Mouse (Mus musculus) neutrophil, adult 5-6 weeks (primary cell): ENCODE measurements around the gene Pdzk1. TPM values are rescaled to one million over a fixed set of nuclear protein-coding genes. Genes with fewer than 3 reads are reported as not detected.

Experiments
- ATAC-seq: fragments of 151-379, 151-347 bp; 2 replicates; pipeline ENCODE4 v1.8.0; 2017; ENCODE audit warnings: mild to moderate bottlenecking, moderate TSS enrichment; ENCODE audit not compliant: insufficient number of reproducible peaks, poor library complexity, low FRiP score, severe bottlenecking; ENCODE audit errors: extremely low read depth
- total RNA-seq: library from RNA; stranded (forward); fragments of 200-1000 nt; gene quantifications from 2 replicates; pipeline ENCODE4 v1.2.3, GENCODE M21; 2017

Gene Pdzk1
- total RNA-seq, 1 experiment from 2014 or later: 0.12 TPM

DNA sequence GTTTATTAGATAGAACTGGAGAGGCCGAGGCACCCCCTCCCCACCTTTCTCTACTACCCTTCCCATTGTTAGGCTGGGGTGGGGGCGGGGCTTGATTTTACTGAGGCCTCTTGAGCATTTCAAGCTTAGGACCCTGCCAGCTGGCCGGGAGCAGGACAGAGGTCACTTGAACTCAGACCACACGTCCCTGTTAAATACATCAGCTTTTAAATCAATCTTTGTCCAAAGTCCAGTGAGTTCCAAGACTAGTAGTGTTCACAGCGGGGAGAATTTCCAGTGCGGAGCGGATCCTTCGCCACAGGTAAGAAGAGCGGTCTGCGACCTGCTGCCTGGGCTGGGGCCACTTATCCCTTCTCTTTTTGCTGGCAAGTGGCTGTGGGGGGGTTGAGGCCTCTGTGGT lies 772 bp downstream of the Pdzk1 start:
- ATAC-seq: no peak

DNA sequence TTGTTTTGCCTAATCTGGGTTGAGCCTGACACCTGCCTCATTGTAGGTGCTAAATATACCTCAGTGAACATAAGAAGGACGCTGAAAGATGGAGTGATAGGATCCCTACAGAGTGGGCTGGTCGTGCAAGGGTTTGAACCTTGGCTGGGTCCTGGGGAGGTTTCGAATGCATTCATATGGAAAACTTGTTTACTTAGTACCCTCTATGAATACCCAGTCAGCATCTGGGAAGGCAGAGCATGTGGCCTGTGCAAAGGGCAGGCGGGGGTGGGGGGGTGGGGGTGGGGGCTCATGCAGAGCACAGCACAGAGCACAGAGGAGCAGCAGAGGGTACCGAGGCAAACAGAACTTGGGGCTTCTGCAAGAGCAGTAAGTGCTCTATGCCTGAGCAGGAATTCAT lies 3.8 kb downstream of the Pdzk1 start:
- no peak for ATAC-seq

DNA sequence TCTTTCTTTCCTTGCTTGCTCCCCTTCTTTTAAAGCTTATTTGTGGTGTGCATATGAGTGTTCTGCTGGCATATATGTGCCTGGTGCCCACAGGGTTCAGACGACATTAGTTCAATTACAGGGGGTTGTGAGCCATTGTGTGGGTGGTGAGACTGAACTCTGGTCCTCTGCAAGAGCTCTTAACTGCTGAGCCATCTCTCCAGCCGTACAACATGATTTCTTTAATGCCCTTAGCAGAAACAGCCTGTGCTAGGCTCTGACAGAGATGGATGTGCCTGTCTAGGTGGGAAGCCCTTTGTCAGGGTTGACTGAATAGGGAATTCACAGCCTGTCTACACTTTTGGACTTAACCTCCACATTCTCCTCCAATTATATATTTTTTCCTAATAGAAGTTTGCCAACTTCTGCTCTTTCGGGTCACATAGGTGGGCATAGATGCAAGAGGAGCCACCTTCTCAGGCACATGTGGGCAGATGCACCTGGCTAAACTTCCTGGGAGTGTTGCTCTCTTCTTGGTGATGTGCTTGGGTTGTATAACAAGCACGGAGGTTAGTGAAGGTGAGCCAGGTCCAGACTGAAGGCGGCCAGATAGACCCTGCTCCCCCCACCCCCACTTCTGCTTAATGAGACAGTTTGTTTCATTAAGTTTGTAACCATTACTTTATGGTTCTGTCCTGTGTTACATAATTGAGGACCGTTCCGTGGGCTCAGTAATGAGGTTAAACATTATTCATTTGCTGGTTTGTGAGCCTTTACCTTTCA lies 5.7 kb downstream of the Pdzk1 start:
- no peak for ATAC-seq

DNA sequence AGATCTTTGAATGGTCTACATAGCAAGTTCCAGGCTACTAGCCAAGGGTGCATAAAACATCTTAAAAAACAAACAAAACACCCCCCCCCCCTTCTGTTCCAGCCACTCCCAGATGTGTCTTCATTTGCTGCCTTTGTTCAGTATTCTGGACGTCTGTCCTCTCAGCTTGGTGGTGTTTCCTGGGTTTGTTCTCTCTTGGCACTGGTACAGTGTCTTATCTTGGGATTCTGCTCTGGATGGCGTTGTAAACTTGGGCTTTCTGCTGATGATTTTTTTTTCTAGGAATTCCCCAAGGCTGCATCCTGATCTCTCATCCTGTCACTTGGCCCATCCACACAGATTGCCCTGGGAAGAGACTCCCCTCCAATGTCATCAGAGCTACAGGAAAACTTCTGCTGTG lies 7.3 kb downstream of the Pdzk1 start:
- no peak for ATAC-seq

DNA sequence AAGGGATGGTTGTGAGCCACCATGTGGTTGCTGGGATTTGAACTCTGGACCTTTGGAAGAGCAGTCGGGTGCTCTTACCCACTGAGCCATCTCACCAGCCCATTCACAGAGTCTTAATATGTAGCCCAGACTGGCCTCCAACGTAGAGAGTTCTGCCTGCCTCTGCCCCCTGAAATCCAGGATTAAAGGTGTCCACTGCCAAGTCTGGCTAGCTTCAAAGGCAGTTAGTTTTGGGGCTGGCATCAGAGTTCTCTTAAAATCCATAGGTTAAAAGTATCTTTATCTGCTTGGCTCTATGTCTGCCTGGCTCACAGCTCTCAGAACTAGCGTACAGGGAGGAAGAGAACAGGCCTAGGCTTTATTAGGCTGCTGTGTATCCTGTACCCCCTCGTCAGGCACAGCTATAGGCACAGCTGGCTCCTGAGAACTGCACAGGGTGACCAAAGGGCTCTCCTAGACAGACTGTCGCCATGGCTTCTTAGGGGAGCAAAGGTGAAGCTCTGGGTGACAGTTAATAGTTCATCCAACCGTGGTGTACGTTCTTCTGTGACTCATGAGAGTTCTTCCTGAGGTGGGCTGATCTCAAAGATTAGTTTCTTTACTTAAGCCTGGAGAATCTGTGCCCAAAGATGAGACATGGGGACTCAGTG lies 10.0 kb downstream of the Pdzk1 start:
- ATAC-seq: no peak

DNA sequence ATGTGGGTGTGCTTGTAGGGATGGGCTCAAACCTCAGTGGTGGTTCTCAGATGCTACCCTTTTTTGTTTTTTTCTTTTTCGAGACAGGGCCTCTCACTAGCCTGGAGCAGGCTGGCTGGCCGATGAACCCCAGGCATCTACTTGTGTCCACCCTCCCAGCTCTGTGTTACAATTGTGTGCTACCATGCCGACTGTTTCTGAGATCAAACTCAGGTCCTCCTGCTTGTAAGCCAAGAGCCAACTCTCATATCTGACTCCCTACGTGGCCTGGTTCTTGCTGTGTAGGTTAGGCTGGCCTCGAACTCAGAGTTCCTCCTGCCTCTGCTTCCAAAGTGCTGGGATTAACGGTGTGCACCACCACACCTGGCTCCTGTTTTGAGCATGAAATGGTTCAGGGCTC lies 16.1 kb downstream of the Pdzk1 start:
- ATAC-seq: no peak

DNA sequence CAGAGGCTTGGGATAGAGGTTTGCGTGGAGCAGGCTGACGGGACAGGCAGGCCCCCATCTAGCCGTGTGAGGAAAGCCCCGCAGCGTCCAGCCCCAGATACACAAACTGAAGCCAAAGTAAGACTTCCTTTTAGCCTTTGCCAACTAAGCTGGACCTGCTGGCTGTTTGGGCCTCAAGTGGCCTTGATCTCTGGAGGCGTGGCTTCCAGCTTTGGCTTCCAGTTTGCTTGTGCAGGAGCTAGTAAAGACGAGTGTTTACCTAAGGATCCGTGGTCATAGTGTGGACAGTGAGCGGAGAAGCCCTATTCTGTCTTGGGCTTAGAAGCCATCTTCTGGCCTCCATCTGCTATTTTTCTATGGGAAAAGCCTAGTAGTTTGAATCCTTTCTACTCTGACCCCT lies 16.7 kb downstream of the Pdzk1 start:
- ATAC-seq: no peak

DNA sequence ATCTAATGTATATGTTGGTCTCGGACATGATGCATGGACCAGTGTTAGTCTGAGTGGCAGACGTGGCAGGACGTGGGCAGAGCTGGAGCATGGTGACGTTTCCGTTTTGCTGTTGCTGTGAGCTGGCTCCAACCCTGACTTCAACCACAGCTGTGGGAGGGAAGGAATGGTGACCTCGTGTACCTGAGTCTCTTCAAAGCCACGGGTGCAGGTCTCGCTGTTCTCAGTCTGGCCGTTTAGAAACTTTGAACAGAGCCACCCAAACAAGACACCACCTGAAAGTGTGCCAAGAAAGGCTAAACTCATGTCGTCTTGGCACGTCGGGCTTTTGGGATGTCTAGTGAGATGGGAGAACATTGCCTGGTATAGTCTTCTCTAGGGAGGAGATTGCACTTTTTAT lies 17.9 kb downstream of the Pdzk1 start:
- ATAC-seq: no peak

DNA sequence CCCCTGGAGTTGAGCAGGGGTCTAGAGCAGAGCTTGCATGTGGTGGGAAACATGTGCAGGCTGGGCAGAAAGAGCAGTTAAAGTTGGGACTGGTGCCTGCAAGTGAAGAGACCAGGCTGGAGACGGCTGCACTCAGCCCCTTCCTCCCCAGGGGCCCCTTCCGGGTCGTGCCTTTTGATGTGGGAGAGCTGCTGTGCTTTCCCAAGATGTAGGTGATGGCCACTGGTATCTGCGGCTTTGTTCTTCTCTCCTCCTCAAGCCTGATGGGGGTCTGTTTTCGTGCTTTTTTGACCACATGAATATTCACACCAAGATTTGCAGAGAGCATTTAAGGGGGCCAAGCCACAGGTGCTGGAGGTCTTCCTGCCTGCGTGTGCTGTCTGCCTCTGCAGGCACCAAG lies 18.6 kb downstream of the Pdzk1 start:
- no peak for ATAC-seq

DNA sequence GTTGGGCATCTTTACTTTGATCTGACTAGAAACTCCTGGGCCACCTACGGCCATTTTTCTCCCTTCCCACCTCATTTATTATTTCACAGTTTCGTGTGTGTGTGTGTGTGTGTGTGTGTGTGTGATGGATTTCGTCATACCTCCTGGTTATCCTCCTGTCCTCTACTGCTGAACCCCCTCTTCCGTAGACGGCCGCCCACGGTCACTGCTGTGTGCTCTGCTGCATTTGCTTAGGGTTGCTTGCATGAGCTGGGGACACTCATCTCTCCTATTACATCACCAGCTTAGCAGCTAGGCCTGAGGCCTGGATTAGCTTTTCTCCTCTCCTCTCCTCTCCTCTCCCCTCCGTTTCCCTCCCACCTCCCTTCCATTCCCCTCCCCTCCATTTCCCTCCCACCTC lies 19.4 kb downstream of the Pdzk1 start:
- ATAC-seq: no peak

DNA sequence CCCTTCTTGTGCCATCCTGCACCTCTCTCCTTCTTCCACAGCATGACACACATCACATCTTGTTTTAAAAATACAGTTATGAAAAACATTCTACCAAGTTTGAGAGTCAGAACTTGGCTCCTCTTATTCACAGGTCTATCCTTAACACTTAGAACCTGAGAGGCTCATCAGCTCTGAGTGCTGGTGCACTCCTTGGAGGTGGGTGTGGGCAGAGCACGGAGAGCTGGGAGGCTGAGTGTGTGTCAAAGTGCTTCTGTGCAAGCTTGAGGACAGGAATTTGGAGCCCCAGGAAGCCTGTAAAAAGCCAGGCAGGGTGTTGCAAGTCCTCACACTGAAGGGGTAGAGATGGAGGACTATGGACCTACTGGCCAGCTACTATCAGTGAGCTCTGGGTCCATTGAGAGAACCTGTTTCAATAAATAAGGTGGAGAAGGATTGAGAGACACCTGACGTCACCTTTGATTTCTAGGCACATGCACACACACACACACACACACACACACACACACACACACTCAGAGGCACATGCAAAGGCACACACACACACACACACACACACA lies 20.2 kb downstream of the Pdzk1 start:
- ATAC-seq: no peak

DNA sequence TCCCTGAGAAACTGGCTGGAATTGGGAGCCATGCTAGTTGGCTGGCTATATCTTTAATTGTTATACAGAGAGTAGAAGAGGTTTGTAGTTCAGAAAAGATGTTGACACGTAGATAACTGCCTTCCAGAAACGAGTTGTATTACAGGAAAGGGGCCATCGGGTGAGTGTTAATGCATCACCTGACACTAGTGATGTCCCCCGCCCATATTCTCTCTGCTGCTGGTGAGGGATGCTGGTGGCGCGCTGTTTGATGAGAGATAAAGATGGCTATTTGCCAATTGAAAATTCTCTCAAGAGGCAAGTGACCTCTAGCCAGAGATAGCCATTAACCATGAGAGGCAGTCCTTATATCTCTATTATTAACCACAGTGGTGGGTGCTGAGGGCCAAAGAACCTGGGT lies 23.5 kb downstream of the Pdzk1 start:
- no peak for ATAC-seq

DNA sequence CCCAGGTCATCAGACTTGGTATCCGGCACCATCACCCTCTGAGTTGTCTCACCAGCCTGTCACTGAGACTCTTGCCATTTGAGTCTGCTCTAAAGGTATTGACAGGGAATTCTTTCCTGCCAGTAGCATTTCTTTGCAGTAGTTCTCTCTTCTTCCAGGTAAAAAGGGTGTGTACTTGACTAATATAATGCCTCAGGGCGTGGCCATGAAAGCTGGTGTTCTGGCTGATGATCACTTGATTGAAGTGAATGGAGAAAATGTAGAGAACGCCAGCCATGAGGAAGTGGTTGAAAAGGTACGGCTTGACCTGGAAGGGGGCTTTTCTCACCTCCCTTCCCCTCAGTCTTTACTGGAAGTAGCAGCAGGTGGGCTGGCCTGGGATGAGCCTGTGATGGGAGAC lies 25.3 kb downstream of the Pdzk1 start:
- ATAC-seq: no peak

DNA sequence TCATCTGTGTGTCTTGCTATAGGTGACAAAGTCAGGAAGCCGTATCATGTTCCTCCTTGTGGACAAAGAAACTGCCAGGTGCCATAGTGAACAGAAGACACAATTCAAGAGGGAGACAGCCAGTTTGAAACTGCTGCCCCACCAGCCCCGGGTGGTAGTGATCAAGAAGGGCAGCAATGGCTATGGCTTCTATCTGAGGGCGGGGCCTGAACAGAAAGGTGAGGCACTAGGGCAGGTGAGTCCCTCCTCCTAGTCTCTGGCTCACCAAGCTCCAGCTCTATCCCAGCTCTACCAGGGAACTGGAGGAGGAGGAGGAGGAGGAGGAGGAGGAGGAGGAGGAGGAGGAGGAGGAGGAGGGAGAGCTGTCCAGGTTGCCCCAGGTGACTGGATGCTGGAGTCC lies 26.7 kb downstream of the Pdzk1 start:
- ATAC-seq: no peak

DNA sequence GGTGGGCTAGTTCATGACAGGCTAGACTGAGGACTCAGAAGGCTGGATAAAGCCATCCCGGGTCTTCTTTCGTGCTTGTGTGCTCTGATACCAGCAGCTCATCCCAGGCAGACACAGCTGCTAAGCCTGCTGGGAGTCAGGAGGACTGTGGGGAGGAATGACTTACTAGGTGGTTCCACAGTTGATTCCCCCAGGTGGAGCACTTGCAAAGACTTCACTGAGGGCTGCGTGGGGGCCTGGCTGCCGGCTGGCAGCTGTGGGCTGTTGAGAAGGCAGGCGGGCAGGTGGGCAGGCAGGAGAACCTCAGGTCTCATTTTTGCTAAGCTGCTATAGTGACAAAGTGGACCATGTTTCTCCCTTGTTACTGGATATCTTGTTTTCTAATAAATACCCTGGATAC lies 31.4 kb downstream of the Pdzk1 start:
- ATAC-seq: no peak

DNA sequence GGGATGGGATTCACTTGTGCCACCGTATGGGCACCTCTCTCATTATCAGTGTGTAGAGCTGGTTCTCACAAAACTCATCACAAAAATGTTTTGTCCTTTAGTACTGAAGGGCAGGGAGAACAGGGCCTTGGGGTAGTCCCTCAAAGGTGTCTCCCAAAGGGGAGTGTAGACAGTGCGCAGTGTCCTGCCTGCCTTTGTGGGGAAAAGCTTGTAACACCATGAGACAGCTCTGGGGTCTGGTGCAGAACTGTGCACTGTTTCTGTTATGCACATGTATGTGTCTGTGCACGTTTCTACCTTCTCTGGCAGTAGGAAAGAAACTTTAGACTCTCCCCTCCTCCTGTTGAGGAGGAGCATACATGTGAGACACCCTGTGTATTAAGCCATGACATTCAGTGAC lies 38.8 kb downstream of the Pdzk1 start:
- no peak for ATAC-seq

DNA sequence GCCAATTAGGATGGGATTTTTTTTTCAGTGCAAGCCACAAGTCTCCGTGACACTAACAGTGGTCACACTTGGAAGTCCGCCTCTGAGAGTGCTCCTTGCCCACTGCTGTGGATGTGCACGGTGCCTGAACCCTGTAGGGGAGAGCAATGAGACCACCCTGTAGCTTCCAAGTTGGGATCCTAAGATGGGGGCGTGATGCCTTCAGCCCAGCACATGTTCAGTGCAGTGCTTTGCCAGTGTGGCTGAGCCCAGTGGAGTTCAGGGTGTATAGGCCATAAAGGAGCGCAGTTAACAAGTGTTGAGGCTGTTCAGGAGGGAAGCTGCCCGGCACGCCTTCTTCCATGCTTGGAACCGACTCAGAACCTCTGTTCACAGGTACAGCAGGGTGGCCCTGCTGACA lies 39.5 kb downstream of the Pdzk1 start:
- ATAC-seq: no peak

DNA sequence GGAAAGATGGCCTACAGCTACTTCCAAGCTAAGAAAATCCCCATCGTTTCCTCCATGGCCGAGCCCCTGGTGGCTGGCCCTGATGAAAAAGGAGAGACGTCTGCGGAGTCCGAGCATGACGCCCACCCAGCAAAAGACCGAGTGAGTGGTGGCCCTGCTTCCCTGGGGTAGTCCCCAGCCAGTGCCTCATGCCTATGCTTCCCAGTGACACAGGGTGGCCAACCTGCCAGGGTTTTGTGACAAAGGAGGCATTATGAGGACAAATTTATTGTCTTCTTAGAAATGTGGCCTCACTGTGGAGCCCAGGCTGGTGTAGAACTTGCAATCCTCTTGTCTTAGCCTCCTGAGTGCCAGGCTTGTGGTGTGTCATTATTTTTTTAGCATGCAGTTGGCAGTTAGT lies 40.0 kb downstream of the Pdzk1 start:
- ATAC-seq: no peak

DNA sequence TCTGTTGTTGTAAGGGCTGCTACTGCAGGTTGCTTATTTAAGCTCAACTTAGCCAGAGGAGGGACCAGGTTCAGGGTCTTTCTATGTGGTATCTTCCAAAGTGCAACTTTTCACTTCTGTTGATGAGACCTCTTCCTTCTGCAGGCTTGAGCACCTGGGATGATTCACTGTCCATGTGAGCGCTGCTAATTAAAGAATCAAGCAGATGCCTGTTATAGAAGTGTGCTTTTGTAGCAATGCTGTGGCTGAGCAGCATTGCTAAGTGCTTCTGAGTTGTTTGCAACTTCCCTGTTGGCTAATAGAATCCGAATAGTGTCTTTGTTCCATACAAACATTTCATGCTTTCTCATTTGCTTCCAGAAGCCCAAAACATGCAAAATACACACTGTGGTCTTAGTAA lies 41.2 kb downstream of the Pdzk1 start:
- no peak for ATAC-seq

DNA sequence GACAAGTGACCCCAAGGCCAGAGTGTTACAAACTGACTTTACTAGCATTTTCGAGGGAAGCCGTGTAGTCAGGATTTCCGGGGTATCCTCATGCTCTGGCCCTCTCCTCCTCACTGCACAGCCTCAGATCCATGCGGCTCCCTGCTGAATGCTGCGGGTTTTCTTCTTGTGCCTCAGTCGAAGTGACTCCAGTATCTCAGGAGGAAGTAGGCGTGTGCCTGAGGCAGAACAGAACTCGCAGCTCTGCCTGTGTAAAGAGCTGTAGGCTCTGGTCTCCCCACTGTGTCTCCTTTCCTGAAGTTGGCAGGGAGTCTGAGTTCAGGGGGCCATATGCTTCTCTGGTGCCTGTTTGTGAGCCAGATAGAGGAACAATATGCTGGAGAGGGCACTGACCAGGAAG lies 42.0 kb downstream of the Pdzk1 start:
- ATAC-seq: no peak

DNA sequence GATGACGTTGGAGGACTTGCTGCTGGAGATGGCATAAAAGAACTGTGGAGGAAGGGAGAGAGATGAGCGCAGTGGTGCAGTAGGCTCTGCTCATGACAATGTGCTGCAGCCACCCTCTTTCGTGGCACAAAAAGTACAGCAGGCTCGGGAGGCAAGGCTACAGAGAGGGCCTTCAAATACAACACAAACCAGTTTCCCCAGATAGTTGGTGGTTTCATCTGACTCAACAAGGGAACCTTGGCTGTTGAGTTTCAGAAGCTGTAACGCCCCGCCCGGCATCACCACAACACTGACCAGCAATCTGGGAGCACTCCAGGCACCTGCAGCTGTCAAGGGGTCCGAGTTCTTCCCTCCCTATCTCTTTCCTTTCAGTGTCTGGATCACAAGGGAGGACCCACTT lies 43.4 kb downstream of the Pdzk1 start:
- ATAC-seq: no peak
